Mouse (Mus musculus): ENCODE measurements around the gene Immp1l. TPM values are rescaled to one million over a fixed set of nuclear protein-coding genes. Genes with fewer than 3 reads are reported as not detected.

Immp1l gene
- polyA plus RNA-seq, 1 experiment: 22.3 TPM

Other genes starting within 250 kb of the Immp1l start
- not detected in 2 replicates for gene Pax6, start 235.7 kb upstream of the Immp1l start, polyA plus RNA-seq (2012; rRNA removed)
- gene Elp4, start 74 bp upstream of the Immp1l start, polyA plus RNA-seq (2012; rRNA removed): 3.8 and 4.1 TPM in 2 replicates
- gene Dnajc24, start 98.9 kb downstream of the Immp1l start, polyA plus RNA-seq (2012; rRNA removed): 18.2 and 18.4 TPM in 2 replicates